Mouse (Mus musculus) kidney, adult 2 months (tissue): Measurements from ENCODE around the gene Cers2.

Experiments
- CTCF ChIP-seq: fragments of 200-500 bp; conservative IDR thresholded peaks from 2 replicates; pipeline ENCODE4 v1.5.1; 2011; ENCODE audit warnings: low read depth, mild to moderate bottlenecking, control low read depth, low read length, moderate library complexity, mixed read lengths; ENCODE audit not compliant: insufficient read depth, insufficient read length
- POLR2A ChIP-seq: fragments of 200-500 bp; IDR thresholded peaks from one replicate; pipeline ENCODE4 v1.6.1; 2011; ENCODE audit warnings: low read depth, low read length, control low read depth

GRCm38 (mm10) chr3:95277149-95277551 lies 37.4 kb upstream of the Cers2 start:
- no peak for TF ChIP-seq POLR2A
- no peak; the same call in 1 of the 2 replicates for TF ChIP-seq CTCF
